Mouse (Mus musculus): ENCODE measurements around the gene Iqschfp.

GRCm38 (mm10) chr3:68483517-68483916 is 591.5 kb downstream of the Iqschfp start:
- TF ChIP-seq POLR2A (IDR thresholded peaks at IDR 0.05; ENCODE audit: borderline replicate concordance, insufficient read depth, low read length) (no peak), CTCF (IDR thresholded peaks at IDR 0.05; ENCODE audit: borderline replicate concordance, insufficient read depth, low read depth, low read length) (no peak)
